Mouse (Mus musculus) Muller cell, postnatal 12 days (primary cell): ENCODE data around the gene 1810062G17Rik.

Experiments used
- DNase-seq: peaks from one replicate; pipeline ENCODE4 v3.0.0-alpha.2; 2015; ENCODE audit errors: inconsistent ontology term

The 1810062G17Rik gene

GRCm38 (mm10) chr3:36476261-36477155 is 771 bp downstream of the 1810062G17Rik start:
- DNase-seq, result no peak

- DNase-seq, result no peak
Observed at GRCm38 (mm10) chr3:36478776-36479175, 3.0 kb downstream of the 1810062G17Rik start.

- DNase-seq, result peak; percentile 72
Observed at GRCm38 (mm10) chr3:36480486-36480885, 4.7 kb downstream of the 1810062G17Rik start.

- peak; percentile 97 for DNase-seq
Observed at GRCm38 (mm10) chr3:36481776-36482193, 6.0 kb downstream of the 1810062G17Rik start.

- no peak for DNase-seq
Observed at GRCm38 (mm10) chr3:36482940-36483339, 7.2 kb downstream of the 1810062G17Rik start.

- DNase-seq, result no peak
Observed at GRCm38 (mm10) chr3:36484292-36484691, 8.6 kb downstream of the 1810062G17Rik start.

GRCm38 (mm10) chr3:36486176-36486575 is 10.4 kb downstream of the 1810062G17Rik start:
- no peak for DNase-seq

- no peak for DNase-seq
Observed at GRCm38 (mm10) chr3:36486881-36487280, 11.1 kb downstream of the 1810062G17Rik start.

- DNase-seq, result no peak
Observed at GRCm38 (mm10) chr3:36488367-36488766, 12.6 kb downstream of the 1810062G17Rik start.

- DNase-seq, result no peak
Observed at GRCm38 (mm10) chr3:36488899-36489589, 13.3 kb downstream of the 1810062G17Rik start.

- no peak for DNase-seq
Observed at GRCm38 (mm10) chr3:36489590-36489910, 13.8 kb downstream of the 1810062G17Rik start.

GRCm38 (mm10) chr3:36491535-36491934 is 15.8 kb downstream of the 1810062G17Rik start:
- no peak for DNase-seq

- no peak for DNase-seq
Observed at GRCm38 (mm10) chr3:36492716-36493391, 17.1 kb downstream of the 1810062G17Rik start.

GRCm38 (mm10) chr3:36493641-36494283 is 18.0 kb downstream of the 1810062G17Rik start:
- no peak for DNase-seq

GRCm38 (mm10) chr3:36494613-36495012 is 18.9 kb downstream of the 1810062G17Rik start:
- peak; percentile 32 for DNase-seq

- DNase-seq, result peak; percentile 87
Observed at GRCm38 (mm10) chr3:36495436-36495835, 19.7 kb downstream of the 1810062G17Rik start.

GRCm38 (mm10) chr3:36496273-36496672 is 20.5 kb downstream of the 1810062G17Rik start:
- DNase-seq, result no peak

- DNase-seq, result peak; percentile 76
Observed at GRCm38 (mm10) chr3:36496746-36497145, 21.0 kb downstream of the 1810062G17Rik start.

GRCm38 (mm10) chr3:36498224-36498623 is 22.5 kb downstream of the 1810062G17Rik start:
- no peak for DNase-seq

- DNase-seq, result no peak
Observed at GRCm38 (mm10) chr3:36499418-36499817, 23.7 kb downstream of the 1810062G17Rik start.

GRCm38 (mm10) chr3:36500976-36501375 is 25.2 kb downstream of the 1810062G17Rik start:
- no peak for DNase-seq

GRCm38 (mm10) chr3:36501546-36501945 is 25.8 kb downstream of the 1810062G17Rik start:
- DNase-seq, result no peak
